Mouse (Mus musculus): ENCODE data around the gene Zfp169. TPM values are rescaled to one million over a fixed set of nuclear protein-coding genes. Genes with fewer than 3 reads are reported as not detected.
A peak's percentile ranks its signal among the peaks of the same experiment; 100 is the strongest.

Zfp169 gene
- polyA plus RNA-seq, 1 experiment from 2014 or later = 4.4 TPM

DNA sequence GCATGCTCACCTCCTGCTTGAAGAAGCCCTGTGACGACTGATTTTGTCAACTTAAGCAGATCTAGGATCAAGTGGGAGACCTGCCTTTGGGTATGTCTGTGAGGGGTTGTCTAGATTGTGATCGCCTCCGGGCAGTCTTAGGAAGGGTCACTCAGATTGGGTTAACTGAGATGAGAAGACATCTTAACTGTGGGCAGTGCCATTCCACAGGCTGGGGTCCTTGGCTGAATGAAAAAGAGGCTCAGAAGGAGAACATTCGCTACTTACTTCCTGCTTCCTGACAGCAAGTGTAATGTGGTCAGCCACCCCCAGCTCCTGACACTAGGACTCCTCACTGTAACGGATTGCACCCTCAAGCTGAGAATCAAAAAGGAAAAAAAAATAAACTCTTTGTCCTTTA, 54.0 kb downstream of the Zfp169 start:
- Histone ChIP-seq H3K4me3 (replicated peaks) (no peak overlapping the region), H3K9me3 (no peaks in the 10 kb centered on the region), H3K27ac (no peak overlapping the region), H3K4me1 (replicated peaks) (no peaks in the 10 kb centered on the region), H3K27me3 (no peaks in the 10 kb centered on the region), H3K4me2 (no peak overlapping the region), H3K9ac (replicated peaks) (no peak overlapping the region), H3K36me3 (no peaks in the 10 kb centered on the region)
- 90% methylated on average over 5 of the region's 5 CpGs for WGBS
- no peak for ATAC-seq (ENCODE audit: insufficient number of reproducible peaks, insufficient read depth, low FRiP score, low TSS enrichment, low read depth)

GRCm38 (mm10) chr13:48448119-48448518, 65.1 kb downstream of the Zfp169 start:
- no peak for ATAC-seq (ENCODE audit: insufficient number of reproducible peaks, insufficient read depth, low FRiP score, low TSS enrichment, low read depth)
- Histone ChIP-seq H3K27ac (no peak overlapping the region), H3K4me3 (replicated peaks) (no peak overlapping the region), H3K36me3 (no peaks in the 10 kb centered on the region), H3K9ac (replicated peaks) (no peak overlapping the region), H3K4me2 (no peak overlapping the region), H3K4me1 (replicated peaks) (no peaks in the 10 kb centered on the region), H3K27me3 (no peaks in the 10 kb centered on the region), H3K9me3 (no peaks in the 10 kb centered on the region)
- 71% methylated on average over 4 of the region's 4 CpGs for WGBS

DNA sequence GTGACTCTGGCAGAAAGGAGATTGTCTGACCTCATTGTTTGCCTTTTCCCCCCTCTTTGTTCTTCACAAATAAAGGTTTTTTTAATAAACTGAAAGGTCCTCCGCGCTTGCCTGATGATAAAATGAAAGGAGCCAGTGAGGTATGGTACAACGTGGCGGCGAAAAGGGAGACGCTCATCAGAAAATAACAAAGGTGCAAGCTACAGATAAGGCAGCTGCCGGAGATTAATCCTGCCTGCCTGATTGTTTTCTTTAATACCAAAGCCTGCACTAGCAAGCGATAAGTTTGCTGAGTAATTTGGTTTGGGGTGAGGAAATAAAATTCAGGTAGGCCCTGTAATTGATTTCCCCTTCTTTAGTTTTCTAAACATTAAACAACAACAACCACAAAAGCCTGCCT, 69.3 kb downstream of the Zfp169 start:
- no peaks in the 10 kb centered on the region for H3K9me3 ChIP-seq
- no peak overlapping the region for H3K9ac ChIP-seq (replicated peaks)
- no peak overlapping the region for H3K27ac ChIP-seq
- no peak overlapping the region for H3K4me3 ChIP-seq (replicated peaks)
- no peaks in the 10 kb centered on the region for H3K27me3 ChIP-seq
- ATAC-seq (ENCODE audit: insufficient number of reproducible peaks, insufficient read depth, low FRiP score, low TSS enrichment, low read depth) = no peak
- 86% methylated on average over 8 of the region's 8 CpGs for WGBS
- H3K4me2 ChIP-seq = no peak overlapping the region
- H3K36me3 ChIP-seq = no peaks in the 10 kb centered on the region
- H3K4me1 ChIP-seq (replicated peaks) = no peaks in the 10 kb centered on the region

- H3K4me2 ChIP-seq = no peak overlapping the region
- no peak overlapping the region for H3K9ac ChIP-seq (replicated peaks)
- no peaks in the 10 kb centered on the region for H3K36me3 ChIP-seq
- 80% methylated on average over 5 of the region's 5 CpGs for WGBS
- no peak for ATAC-seq (ENCODE audit: insufficient number of reproducible peaks, insufficient read depth, low FRiP score, low TSS enrichment, low read depth)
- no peaks in the 10 kb centered on the region for H3K9me3 ChIP-seq
- 0 out of 2 replicates have a peak, but pooled peaks cover 7% of the 10 kb centered on the region for H3K4me1 ChIP-seq (replicated peaks)
- H3K27ac ChIP-seq = no peak overlapping the region
- no peaks in the 10 kb centered on the region for H3K27me3 ChIP-seq
- H3K4me3 ChIP-seq (replicated peaks) = no peak overlapping the region
Measured at GRCm38 (mm10) chr13:48438321-48438720, 74.9 kb downstream of the Zfp169 start.

MicroRNAs encoded within 50 kb of the gene (microRNA counts, 519-probe panel; counts per million panel counts)
- microRNA mmu-let-7a (6,448 counts per million, percentile 77 among the panel's probes with 10 or more counts), microRNA mmu-let-7d (7,871 counts per million, percentile 88 among the panel's probes with 10 or more counts), microRNA mmu-let-7f (5,324 counts per million, percentile 54 among the panel's probes with 10 or more counts)

Small RNA genes lying within 50 kb of the gene (microRNA-seq; reads per million reads assigned to microRNA genes)
- not detected for gene Gm24111
- 46.5 reads per million, percentile 43 among the genes with 10 or more reads in this experiment for gene Mirlet7a-1
- 2,923 reads per million, percentile 86 among the genes with 10 or more reads in this experiment for gene Mirlet7d
- not detected for gene Mirlet7f-1

Other genes with a start within 250 kb of the Zfp169 start
- 2.9 and 3.9 TPM in 2 replicates for gene A830005F24Rik, start 119 bp upstream of the Zfp169 start, polyA plus RNA-seq (2016; fragmentation: Nextera tagmentation; extraction: Ambion mirVana)
- gene Ptpdc1, start 112.2 kb upstream of the Zfp169 start, polyA plus RNA-seq (2016; fragmentation: Nextera tagmentation; extraction: Ambion mirVana) = 20.1 and 21.1 TPM in 2 replicates
- gene Barx1, start 149.5 kb upstream of the Zfp169 start, polyA plus RNA-seq (2016; fragmentation: Nextera tagmentation; extraction: Ambion mirVana) = 2.7 and 4.8 TPM in 2 replicates

Measured in limb, embryonic 12.5 days (tissue).